Mouse (Mus musculus) c-Kit-positive CD71-negative TER-119-negative erythroid progenitor cells, embryonic 14.5 days (primary cell): Measurements from ENCODE around the gene F5.
"Not testable (repeated sequence)": the region's sequence is repeated elsewhere in the genome, so short reads cannot be mapped to it uniquely, and the experiment has no call there.

Experiments used
- DNase-seq: peaks from one replicate; pipeline ENCODE4 v3.0.0-alpha.2; 2013; ENCODE audit warnings: low read depth

Gene F5

DNA sequence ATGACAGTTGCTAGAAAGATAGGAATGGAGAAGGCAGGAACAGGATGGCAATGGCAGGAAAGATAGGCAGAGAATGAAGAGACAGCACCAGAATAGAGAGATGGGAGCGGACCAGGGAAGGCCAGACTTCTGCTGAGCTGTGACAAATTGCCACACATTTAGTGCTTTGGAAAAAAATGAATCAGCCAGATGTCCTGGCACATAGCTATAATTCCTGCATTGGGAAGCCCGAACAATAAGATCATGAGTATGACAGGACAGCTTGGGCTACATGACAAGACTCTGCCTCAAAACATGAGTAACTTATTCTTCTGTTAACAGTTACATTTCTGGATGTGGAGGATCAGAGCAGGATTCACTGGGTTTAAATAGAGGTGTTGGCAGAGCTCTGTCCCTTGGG, 8.1 kb downstream of the F5 start:
- no peak for DNase-seq

DNA sequence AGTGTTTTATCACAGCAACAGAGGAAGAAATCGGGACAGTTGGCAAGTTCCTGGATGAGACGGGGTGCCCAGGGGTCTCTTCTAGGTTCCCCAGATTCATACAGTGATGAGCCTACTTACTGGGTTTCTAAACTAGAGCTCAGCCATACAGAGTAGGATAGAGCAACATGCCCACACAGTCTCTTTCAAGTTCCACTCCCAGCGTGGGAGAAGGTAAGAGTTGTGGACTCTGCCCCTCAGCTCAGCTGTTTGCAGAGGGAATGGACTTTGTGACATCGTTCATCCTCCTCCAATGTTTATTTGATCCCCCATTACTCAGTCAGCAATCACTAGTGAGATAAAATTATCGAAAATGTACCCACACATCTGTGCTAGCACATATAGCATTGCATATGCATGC, 11.1 kb downstream of the F5 start:
- no peak for DNase-seq

DNA sequence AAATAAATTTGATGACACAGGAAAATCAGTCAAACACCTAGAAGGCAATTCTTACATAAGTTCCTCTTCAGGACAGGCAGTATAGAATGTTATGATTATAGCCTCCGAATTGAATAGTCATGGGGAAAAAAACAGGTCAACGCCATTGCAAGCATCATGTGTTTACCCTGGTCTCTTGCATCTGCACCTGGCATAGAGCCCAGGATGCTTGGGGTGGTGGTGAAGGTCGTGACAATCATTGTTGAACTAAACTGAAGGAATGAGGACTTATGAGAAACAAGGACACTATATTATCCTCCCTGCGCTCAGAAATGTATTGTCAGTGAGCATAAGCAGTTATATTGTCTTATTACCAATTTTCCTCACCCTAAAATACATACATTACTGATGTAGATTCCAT, 17.2 kb downstream of the F5 start:
- no peak for DNase-seq

DNA sequence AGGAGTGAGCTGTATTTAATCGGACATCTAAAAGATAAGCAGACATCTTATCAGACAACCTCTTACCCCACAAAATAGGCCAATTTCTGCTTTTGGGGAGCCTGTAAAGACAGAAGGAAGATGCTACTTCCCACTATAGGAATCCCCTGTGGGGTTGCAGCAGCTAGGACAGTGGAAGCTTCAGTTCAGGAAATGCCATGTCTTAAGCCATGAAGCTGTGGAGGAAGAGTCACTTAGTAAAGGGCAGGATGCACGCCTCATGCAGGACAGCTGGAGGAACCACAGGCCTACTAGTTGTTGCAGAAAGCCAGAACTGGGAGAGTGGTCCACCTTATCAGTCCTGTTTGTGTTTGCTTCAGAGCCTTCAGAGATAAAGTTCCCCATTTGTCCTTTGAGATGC, 18.8 kb downstream of the F5 start:
- no peak for DNase-seq

DNA sequence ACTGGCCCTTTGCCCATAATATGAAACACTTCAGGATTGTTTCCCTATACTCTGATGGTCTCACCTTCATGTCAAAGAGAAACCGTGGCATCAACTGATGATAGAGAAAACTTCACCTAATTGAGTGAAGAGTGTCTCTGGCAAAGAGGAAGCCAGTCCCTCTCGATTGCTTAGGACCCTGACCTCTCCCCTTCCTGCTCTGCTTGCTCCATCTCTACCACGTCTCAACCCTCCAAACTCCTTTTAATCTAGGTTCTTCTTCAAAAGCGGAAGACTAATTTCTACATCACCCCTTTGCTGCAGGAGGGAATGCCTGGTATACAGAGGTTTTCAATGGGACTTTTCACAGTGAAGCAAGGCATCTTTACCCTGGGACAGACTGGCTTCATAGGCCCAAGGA, 21.5 kb downstream of the F5 start:
- no peak for DNase-seq

DNA sequence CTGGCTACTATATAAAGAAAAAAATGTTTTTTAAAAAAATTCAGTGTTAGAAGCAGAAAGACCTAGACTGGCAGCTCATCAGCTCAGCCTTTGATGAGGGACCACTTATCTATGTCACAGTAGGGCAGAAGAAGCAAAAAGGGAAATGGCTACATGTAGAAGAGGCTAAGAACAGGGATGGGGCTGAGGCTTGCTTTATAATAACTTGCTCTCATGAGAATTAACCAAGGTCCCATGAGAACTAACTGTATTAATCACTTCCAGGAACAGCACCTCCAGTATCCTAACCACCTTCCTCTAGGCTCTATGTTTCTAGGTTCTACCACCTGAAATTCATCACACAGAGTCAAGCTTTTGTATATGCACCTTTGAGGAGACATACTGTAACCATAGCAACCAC, 25.2 kb downstream of the F5 start:
- DNase-seq: no peak

DNA sequence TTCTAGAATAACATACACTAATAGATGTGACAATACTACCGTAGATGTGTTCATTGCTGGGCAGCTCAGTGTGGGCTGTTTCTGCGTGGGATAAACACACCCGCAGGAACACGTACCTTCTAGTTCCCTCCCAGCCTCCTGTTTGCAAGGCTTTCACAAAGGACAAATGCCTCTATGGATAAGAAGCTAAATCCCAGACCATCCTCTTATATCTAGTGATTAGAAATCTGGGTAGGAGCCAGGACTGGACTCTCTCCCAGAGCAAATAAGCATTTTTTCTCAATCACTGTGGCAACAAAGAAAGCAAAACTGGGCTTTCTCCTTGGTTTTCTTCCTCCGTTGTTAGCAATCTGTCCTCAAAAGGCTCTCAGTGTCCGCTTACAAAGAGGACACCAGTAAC, 26.8 kb downstream of the F5 start:
- no peak for DNase-seq

DNA sequence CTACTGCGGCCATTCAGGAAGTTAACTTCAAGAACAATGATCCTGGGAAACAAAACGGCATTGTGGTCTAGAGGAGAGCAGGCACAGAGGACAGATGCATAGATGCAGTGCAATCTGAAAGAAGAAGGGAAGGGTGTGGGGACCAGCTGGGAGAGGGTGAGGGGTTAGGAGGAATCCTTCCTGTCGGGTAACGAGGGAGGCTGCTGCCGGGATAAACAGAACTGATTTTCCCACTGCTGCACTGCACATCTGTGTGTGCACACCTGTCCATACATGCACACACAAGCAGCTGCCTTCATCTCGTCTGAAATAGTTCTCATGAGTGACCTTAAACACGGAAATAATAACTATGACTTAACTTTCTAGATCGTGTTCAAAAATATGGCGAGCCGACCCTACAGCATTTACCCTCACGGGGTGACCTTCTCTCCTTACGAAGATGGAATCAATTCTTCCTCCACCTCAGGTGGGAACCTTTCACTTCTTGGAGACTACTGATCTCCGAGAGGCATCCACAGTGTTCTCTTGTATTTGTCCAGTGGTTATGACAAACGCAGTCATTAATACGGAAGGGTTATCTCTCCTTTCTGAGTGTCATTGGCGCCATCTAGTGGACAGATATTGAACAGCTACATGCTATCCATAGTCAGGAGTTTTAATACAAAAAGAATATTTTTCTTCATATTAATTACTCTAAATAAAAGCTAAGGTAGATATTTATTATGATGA, 32.7 kb downstream of the F5 start:
- peak; percentile 68 for DNase-seq

DNA sequence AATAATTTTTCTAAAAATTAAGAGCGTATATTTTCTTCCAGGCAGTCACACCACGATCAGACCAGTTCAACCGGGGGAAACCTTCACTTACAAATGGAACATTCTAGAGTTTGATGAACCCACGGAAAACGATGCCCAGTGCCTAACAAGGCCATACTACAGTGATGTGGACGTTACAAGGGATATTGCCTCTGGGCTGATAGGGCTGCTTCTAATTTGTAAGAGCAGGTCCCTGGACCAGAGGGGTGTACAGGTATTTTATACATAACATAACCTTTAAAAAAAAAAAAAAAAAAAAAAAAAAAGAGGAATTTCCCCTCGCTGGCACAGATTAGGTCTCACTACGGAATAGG, 33.2 kb downstream of the F5 start:
- no peak for DNase-seq

DNA sequence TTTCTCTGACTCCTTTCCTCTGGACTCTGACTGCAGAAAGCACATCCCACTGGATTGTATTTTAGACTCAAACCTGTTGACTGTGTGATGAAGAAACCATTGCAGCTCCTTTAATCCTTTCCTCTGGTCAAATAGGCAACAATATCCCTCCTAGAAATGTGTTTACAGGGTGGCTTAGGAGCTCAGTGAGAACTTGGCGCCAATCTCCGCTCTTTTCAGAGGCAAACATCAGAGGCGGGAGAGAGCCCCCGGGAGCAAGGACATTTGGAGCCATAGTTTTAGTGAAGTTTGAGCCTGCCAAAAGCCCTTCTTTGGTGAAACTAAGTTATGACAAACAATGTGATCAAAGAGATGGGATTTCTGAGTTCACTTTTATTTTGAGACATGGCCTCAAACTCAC, 33.7 kb downstream of the F5 start:
- DNase-seq: no peak

DNA sequence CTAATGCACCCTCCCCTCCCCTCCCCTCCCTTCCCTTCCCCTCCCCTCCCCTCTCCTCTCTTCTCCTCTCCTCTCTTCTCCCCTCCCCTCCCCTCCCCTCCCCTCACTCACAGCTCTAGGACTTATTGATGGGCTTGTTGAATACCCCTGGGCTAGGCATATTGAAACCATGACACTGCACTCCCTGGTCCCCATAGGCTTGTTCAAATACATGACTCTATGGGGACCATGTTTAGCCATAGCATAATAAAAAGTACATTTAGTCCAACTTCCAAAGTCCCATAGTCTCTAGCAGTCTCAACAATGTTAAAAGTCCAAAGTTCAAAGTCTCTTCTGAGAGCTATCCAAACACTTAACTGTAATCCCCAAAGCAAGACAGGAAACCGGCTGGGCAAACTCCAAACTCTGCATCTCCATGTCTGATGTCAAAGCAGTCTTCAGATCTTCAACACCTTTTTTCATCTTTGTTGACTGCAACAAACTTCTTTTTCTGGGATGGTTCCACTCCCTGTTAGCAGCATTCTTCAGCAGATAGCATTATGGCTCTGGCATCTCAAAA, 35.4 kb downstream of the F5 start:
- no peak for DNase-seq

DNA sequence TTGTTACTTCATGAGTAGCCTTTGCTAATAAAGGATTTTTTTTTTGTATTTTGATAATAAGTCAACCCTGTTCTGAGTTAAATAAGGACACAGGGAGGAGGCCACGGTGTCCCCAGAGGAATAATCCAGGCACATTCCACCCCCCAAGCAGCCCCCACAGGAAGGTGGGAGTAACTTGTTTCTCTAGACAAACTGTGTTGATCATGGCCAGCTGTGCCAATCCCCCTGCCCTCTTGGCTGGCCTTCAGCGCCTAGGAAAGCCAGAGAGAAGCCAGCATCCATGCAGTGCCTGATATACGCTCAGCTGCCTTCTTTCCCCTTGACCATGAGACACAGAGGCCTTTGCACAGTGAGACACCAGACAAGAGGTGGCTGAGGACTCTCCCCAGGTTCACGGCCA, 47.9 kb downstream of the F5 start:
- DNase-seq: no peak

DNA sequence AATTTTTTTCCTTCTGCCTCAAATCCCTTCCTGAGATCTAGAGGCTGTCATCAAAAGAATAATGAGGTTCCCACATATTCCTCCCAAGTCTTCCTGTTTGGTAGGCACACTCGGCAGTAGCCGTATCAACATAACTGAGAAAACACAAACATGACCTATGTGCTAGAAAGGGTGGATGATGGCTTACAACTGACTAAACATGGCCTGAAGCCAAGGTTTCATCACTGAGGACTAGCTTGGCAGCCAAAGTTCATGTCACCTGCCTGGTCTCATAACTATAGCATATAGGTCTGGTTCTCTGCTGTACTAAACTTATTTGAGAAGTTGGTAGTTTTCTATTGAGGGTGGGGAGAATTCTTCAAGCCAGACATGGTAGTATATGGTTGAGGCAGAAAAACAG, 56.8 kb downstream of the F5 start:
- DNase-seq: no peak

DNA sequence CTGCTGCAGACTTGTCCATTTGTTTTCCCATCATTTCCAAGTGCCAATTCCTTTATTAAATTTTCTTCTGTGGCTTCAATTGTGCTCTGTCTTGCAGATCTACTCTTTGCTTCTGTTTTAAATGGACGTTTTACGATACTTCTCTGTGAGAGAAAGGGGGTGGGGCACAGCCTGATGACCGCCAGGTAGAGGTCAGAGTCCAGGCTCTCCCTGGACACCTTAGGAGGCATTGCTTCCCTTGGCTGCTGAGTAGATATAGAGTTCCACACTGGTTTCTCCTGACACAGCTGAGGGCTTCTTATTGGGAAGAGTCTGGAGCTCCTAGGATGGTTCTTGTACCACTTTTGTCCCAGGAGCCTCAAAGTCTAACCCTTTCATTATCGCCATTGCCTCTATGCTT, 59.3 kb downstream of the F5 start:
- DNase-seq: no peak

DNA sequence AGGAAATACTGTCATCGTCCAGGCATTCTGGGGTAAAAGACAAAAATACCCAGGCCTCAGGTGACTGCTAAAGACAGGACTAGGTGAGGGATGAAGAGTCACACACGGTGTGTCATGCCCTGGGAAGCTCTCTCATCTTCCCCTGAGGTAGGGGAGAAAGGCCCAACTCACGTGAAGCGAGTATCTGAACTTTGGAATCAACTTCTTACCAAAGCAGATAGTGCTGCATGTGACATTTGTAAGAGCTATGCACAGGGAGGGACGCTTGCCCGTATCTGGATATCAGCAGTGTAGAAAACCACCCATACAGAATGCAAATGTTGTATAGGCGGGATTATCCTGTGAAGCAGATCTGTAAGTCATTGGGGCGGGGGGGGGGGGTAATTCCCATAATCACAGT, 61.0 kb downstream of the F5 start:
- DNase-seq: no peak

DNA sequence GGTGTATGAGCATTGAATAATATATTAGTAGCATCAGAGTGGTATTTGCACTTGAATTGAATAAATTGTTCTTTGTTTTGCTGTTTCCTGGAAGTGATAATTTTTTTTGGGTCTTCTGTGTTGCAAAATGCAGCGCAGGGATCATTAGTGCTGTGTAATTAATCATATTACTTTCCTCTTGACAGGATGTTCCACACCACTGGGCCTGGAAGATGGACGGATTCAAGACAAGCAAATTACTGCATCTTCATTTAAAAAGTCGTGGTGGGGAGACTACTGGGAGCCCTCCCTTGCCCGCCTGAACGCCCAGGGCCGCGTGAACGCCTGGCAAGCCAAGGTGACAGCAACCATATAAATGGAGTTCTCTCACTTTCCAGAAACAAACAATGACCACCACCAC, 62.6 kb downstream of the F5 start:
- DNase-seq: no peak

DNA sequence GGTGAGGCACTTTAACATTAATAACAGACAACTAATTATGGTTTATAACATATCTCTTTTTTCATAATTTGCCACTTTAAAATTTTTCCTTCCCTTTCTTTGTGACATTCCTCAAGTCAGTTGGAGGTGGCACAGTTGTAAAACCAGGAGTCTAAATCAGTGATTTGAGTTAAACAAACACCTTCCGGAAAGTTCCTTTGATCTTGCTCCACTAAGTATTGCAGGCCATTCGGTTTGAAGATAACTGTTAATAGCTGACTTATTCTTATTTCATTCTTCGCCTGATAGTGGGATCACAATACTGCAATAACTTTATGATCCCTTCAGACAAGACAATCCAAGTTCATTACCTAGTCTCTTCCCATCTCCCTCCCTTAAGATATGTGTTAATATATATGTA, 63.5 kb downstream of the F5 start:
- no peak for DNase-seq

DNA sequence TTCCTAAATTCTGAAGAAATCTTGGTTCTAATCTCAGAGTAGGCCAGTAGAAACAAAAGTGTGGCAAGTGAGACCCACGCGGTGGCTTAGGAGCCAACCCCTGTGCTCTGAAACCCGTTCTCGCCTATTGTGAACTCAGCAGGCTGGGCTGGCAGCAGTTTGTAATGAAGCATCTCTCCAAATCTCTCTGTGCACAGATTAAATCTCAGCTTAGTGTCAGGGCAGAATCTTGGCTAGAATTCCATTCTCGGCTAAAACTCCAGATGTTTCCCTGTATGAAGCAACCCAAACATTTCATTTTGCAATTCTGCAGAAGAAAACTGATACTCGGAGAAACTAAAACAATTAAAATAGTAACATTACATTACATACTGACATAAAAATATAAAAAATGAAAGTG, 63.9 kb downstream of the F5 start:
- DNase-seq: no peak

DNA sequence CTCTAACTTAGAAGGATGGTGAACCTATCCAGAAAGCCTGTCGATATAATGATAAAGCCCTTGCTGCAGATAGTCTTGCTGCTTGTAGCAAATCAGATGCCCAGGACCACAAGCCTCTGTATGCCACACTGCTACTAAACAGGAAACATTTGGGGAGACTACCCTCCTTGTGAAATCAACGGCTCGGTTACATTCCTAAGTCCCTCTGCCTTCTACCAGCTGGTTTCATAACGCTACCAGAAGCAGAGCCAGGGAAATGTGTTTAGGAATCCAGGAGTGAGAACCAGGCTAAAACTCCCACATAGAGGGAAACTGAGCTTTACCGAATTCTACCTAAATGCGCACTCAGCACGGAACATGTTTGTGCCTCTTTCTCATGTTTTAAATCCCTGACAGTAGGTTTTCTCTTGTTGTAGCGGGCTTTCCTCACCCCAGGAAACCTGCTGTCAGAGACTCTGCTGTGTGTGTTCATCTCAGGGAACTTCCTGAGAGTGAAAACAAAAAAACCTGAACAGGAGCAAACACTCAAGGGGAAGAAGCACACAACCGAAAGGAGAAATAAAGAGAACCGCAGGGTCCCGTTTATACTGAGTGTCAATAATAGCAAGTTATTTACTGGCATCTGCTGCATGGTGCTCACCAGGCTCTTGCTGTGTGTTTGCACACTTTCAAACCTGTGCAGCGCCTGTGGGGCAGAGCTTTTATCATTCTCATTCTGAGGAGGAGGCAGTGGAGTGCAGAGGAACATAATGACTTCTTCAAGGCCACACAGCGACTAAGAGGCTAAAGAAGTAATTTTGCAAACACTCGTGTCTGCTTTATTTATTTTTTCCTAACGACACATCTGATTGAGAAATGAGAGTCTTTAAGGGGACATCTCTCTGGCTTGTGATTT, 66.4 kb downstream of the F5 start:
- no peak for DNase-seq

DNA sequence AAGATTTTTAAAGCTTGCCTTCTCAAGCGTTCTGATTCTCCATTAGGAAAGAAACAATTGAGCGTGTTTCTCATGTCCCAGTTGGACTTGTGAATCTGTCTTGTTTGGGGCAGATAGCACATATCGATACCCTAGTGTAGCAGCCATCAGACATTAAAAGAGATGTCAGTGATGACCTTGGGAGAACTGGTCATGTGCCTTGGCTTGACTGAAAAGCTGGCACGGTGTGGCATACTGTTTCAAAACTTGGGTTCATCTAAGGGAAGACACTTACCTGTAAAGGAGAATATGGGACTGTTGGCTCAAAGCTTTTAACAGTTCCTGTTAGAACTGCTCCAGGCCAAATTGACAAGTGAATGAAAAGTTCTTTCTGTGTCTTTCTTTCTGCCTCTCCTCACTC, 68.6 kb downstream of the F5 start:
- no peak for DNase-seq

DNA sequence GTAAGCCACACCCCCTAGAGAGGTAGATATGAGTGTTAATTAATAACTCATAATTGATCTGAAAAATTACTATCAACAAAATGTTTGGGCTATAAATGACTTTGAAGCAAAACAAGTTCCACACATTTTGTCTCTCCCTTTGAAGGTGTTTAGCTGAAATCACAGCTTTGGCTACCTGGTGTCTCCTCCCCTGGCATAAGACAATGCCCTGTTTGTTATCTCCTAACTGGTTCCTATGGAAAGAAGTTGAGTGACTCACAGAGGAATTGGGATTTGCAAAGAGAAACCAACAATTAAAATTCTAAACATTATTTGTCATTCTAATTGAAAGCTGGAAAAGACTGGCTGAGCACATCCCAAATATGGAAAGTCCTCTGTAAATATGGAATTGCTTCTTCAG, 71.5 kb downstream of the F5 start:
- DNase-seq: no peak

DNA sequence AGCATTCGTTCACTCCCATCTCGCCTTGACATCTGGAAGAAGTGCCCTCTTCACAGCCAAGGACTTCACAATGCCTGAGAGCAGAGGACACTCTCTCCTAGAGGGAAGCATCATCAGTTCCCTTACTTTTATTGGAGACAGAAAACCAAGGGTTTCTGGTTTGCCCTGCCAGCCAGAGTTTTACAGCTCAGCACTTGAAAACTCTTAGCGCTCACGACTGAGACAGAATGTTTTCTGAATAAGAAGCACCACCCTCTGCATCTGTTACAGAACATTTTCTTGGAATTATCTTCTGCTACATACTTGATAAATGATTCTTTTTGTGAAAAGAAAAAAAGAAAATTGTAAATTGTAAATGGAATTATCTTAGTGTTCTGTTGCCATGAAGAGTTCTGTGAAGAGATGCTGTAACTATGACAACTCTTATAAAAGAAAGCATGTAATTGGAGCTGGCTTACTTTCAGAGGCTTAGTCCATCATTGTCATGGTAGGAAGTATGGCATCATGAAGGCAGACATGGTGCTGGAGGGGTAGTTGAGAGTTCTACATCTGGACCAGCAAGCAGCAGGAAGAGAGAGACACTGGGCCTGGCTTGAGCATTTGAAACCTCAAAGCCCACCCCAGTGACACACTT, 80.4 kb downstream of the F5 start:
- not testable (repeated sequence) for DNase-seq

DNA sequence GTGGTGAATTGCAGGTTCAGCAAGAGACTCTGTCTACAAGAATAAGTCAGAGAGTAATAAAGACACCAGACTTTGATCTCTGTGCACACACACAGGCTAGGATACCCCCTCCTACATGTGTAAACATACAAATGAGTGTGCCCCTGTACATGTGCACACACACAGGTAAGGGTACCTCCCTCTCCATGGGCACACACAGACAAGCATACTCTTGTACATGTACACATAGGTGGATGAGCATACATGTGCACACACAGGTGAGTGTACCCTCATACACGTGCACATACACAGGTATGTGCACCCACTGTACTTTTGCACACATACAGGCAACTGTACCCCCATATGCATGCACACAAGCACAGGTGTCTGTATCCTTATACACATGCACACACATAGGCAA, 81.8 kb downstream of the F5 start:
- no peak for DNase-seq
